In genomic region chr9:6407972-6408371, GRCm38 (mm10) we compare ENCODE assay signal across 11 mouse cellular contexts.
DNase-seq lines count a peak whose midpoint lies in the region; ATAC-seq and TF ChIP-seq lines count a peak whose summit lies in the region.
"Had no signal": no experiment of that assay in that cellular context is flagged by ENCODE, and none has a peak within 500 bp of the region (broad histone marks: within the 10 kb centered on the region; RNA-seq: fewer than 3 reads in every experiment).

No protein-coding gene starts in this region.

- H3K4me2 ChIP-seq in kidney, embryonic 14.5 days (replicated peaks; ENCODE audit: low read depth, low read length) = no peak overlapping the region
- no peak overlapping the region for H3K4me2 ChIP-seq in stomach, embryonic 14.5 days (replicated peaks; ENCODE audit: low read depth, low read length)
- no peak overlapping the region for H3K4me2 ChIP-seq in stomach, postnatal 0 days (replicated peaks; ENCODE audit: low read depth)
- no peak overlapping the region for H3K4me2 ChIP-seq in midbrain, embryonic 15.5 days

- H3K27me3 ChIP-seq in kidney, embryonic 14.5 days (ENCODE audit: control insufficient read depth, insufficient read depth, low read length) = no peaks in the 10 kb centered on the region
- H3K27me3 ChIP-seq in kidney, adult 2 months (replicated peaks; ENCODE audit: control insufficient read depth, insufficient read depth, low read length) = no peaks in the 10 kb centered on the region
- H3K27me3 ChIP-seq in stomach, embryonic 14.5 days (ENCODE audit: control insufficient read depth, insufficient read depth, low read length) = no peaks in the 10 kb centered on the region
- H3K27me3 ChIP-seq in stomach, postnatal 0 days (ENCODE audit: control insufficient read depth, insufficient read depth, low read length) = no peaks in the 10 kb centered on the region
- no peaks in the 10 kb centered on the region for H3K27me3 ChIP-seq in midbrain, embryonic 15.5 days (replicated peaks)
- H3K27me3 ChIP-seq: CH12.LX had no signal

- WGBS in kidney, embryonic 14.5 days = 61% methylated on average over 4 of the region's 4 CpGs
- WGBS in kidney, adult 2 months = 75% methylated on average over 4 of the region's 4 CpGs
- 40% methylated on average over 4 of the region's 4 CpGs for WGBS in stomach, embryonic 14.5 days
- WGBS in stomach, postnatal 0 days = 42% methylated on average over 4 of the region's 4 CpGs
- 48% methylated on average over 4 of the region's 4 CpGs for WGBS in midbrain, embryonic 15.5 days

- peak; percentile 69; the same call in 1 of the 2 replicates for ATAC-seq in kidney, embryonic 14.5 days (ENCODE audit: low FRiP score, low TSS enrichment)
- ATAC-seq in stomach, embryonic 14.5 days (ENCODE audit: insufficient number of reproducible peaks, insufficient read depth, low FRiP score, low read depth) = peak; percentile 75; the same call in 1 of the 2 replicates
- ATAC-seq in stomach, postnatal 0 days (ENCODE audit: low FRiP score, low TSS enrichment) = no peak
- ATAC-seq in midbrain, embryonic 15.5 days (replicated peaks) = peak; percentile 85

- H3K9ac ChIP-seq in kidney, embryonic 14.5 days (ENCODE audit: low read depth, low read length) = no peak overlapping the region
- H3K9ac ChIP-seq in stomach, embryonic 14.5 days (replicated peaks; ENCODE audit: low read depth, low read length) = no peak overlapping the region
- H3K9ac ChIP-seq in stomach, postnatal 0 days (ENCODE audit: low read length) = no peak overlapping the region
- H3K9ac ChIP-seq in midbrain, embryonic 15.5 days = no peak overlapping the region

- H3K36me3 ChIP-seq in kidney, embryonic 14.5 days (ENCODE audit: control insufficient read depth, insufficient read depth, low read length) = no peaks in the 10 kb centered on the region
- H3K36me3 ChIP-seq in kidney, adult 2 months (ENCODE audit: control insufficient read depth, insufficient read depth, low read length) = no peaks in the 10 kb centered on the region
- no peaks in the 10 kb centered on the region for H3K36me3 ChIP-seq in stomach, embryonic 14.5 days (ENCODE audit: control insufficient read depth, insufficient read depth, low read length)
- H3K36me3 ChIP-seq in stomach, postnatal 0 days (ENCODE audit: control insufficient read depth, insufficient read depth, low read length) = no peaks in the 10 kb centered on the region
- no peaks in the 10 kb centered on the region for H3K36me3 ChIP-seq in midbrain, embryonic 15.5 days (replicated peaks)

- intact Hi-C loops in gastrocnemius, postnatal 14 days (cut with DNase I; ENCODE audit: low total_unique reads) = no loop called here

- no peak for TF ChIP-seq POLR2A in kidney, adult 2 months (IDR thresholded peaks at IDR 0.05; ENCODE audit: low read depth, low read length)

- no peak overlapping the region for H3K4me3 ChIP-seq in kidney, embryonic 14.5 days (ENCODE audit: low read length)
- no peak overlapping the region for H3K4me3 ChIP-seq in kidney, adult 2 months (ENCODE audit: insufficient read depth, low read depth, low read length)
- no peak overlapping the region for H3K4me3 ChIP-seq in stomach, embryonic 14.5 days (ENCODE audit: low read depth, low read length)
- no peak overlapping the region for H3K4me3 ChIP-seq in stomach, postnatal 0 days (ENCODE audit: low read depth, low read length)
- no peak overlapping the region for H3K4me3 ChIP-seq in midbrain, embryonic 15.5 days

- no peak for TF ChIP-seq EP300 in stomach, postnatal 0 days (optimal IDR thresholded peaks at IDR 0.05)

- no peaks in the 10 kb centered on the region for H3K4me1 ChIP-seq in kidney, embryonic 14.5 days (ENCODE audit: control insufficient read depth, insufficient read depth, low read length)
- H3K4me1 ChIP-seq in kidney, adult 2 months (ENCODE audit: control insufficient read depth, insufficient read depth, low read length) = no peaks in the 10 kb centered on the region
- H3K4me1 ChIP-seq in stomach, embryonic 14.5 days (ENCODE audit: control insufficient read depth, insufficient read depth, low read length) = 0 out of 2 replicates have a peak, but pooled peaks cover 3% of the 10 kb centered on the region
- no peaks in the 10 kb centered on the region for H3K4me1 ChIP-seq in stomach, postnatal 0 days (replicated peaks; ENCODE audit: control insufficient read depth, insufficient read depth)
- no peaks in the 10 kb centered on the region for H3K4me1 ChIP-seq in midbrain, embryonic 15.5 days

- no peak for DNase-seq in kidney, adult 2 months
- DNase-seq in stomach, postnatal 0 days (ENCODE audit: low spot score) = no peak
- no peak for DNase-seq in urinary bladder, postnatal 4 days (ENCODE audit: low spot score in 2 of 2)
- no peak for DNase-seq in spleen, postnatal 10 days (ENCODE audit: low spot score in 2 of 2)
- DNase-seq in gastrocnemius, postnatal 14 days = no peak
- DNase-seq: cerebellum, adult 11-12 months; lung, adult 2 months had no signal

- no peak for TF ChIP-seq CTCF in kidney, adult 2 months (conservative IDR thresholded peaks at IDR 0.05; ENCODE audit: insufficient read depth, insufficient read length, low read depth, low read length)
- TF ChIP-seq CTCF in stomach, postnatal 0 days (IDR thresholded peaks at IDR 0.05; ENCODE audit: low read depth) = no peak

- H3K9me3 ChIP-seq in kidney, embryonic 14.5 days (ENCODE audit: control insufficient read depth, low read length) = no peaks in the 10 kb centered on the region
- H3K9me3 ChIP-seq in stomach, embryonic 14.5 days (ENCODE audit: control insufficient read depth, low read depth, low read length) = no peaks in the 10 kb centered on the region
- no peaks in the 10 kb centered on the region for H3K9me3 ChIP-seq in stomach, postnatal 0 days (ENCODE audit: control insufficient read depth, low read length)
- no peaks in the 10 kb centered on the region for H3K9me3 ChIP-seq in midbrain, embryonic 15.5 days

- no peak overlapping the region for H3K27ac ChIP-seq in kidney, embryonic 14.5 days (ENCODE audit: low read depth, low read length)
- H3K27ac ChIP-seq in kidney, adult 2 months (ENCODE audit: insufficient read depth, low read depth, low read length) = no peak overlapping the region
- no peak overlapping the region for H3K27ac ChIP-seq in stomach, embryonic 14.5 days (ENCODE audit: low read length)
- no peak overlapping the region for H3K27ac ChIP-seq in stomach, postnatal 0 days (replicated peaks)
- no peak overlapping the region for H3K27ac ChIP-seq in midbrain, embryonic 15.5 days
